ENCODE assay signal across 13 mouse cellular contexts in the genomic region with DNA sequence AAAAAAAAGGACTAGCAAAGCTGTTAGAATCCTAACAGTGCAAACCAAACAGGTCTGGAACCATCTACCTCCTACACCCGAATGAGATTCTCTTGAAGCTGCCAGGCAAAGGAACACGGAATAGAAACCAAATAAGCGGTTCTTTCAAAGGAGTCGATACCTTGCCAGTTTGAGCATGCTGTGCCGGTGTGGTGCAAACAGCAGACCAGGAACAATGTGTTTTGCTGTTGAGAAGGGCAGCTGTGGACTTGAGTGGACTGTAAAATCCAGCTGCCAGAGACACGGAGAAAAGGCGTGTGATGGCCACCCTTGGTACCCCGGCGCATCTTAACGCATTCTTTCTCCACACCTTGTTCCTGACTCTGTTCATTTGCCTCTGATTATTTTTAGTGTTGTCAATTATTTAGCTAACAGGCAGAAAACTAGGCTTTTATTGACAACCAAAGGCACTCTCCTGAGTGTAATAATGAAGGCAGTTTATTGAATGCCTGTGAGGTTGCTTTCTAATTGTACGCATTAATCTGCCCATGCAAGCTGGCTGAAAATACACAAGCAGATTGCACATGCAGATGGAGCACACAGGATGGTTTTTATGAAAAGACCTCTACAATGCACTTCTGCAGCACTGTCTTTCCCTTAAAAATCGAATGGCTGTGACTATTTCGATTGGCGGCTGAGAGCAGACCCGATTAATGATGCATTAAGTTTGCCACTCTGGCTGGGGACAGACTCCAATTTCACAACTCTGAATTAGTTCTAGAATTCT. TPM values are rescaled to one million over a fixed set of nuclear protein-coding genes. Genes with fewer than 3 reads are reported as not detected.
DNase-seq lines count a peak whose midpoint lies in the region; ATAC-seq and TF ChIP-seq lines count a peak whose summit lies in the region.
"Had no signal": no experiment of that assay in that cellular context is flagged by ENCODE, and none has a peak within 500 bp of the region (broad histone marks: within the 10 kb centered on the region; RNA-seq: fewer than 3 reads in every experiment).

No protein-coding gene starts in this region.

- DNase-seq in neural tube, embryonic 11.5 days (ENCODE audit: low spot score): peak; percentile 32
- no peak for DNase-seq in neural tube, embryonic 10.5 days (ENCODE audit: extremely low spot score, low spot score)
- DNase-seq in layer of hippocampus, postnatal 36 days: peak; percentile 68
- DNase-seq in Muller cell, postnatal 12 days (ENCODE audit: inconsistent ontology term): no peak
- no peak for DNase-seq in heart, postnatal 4 days
- no peak for DNase-seq in gastrocnemius, adult 2 months
- DNase-seq: gastrocnemius, postnatal 10 days; heart, postnatal 14 days; kidney, postnatal 14 days; thymus, postnatal 36 days had no signal

- intact Hi-C loops in gastrocnemius, adult 2 months (cut with DNase I): no loop called here

- H3K27ac ChIP-seq in neural tube, embryonic 11.5 days (ENCODE audit: low read depth, low read length): no peak overlapping the region
- H3K27ac ChIP-seq in hindbrain, embryonic 13.5 days: peak overlapping the region; percentile 75
- H3K27ac ChIP-seq in neural tube, embryonic 15.5 days (replicated peaks): peak overlapping the region; percentile 75
- H3K27ac ChIP-seq in gastrocnemius, adult 2 months: no peak overlapping the region
- H3K27ac ChIP-seq: embryonic facial prominence, embryonic 12.5 days had no signal

- peak; percentile 45; the same call in 1 of the 2 replicates for ATAC-seq in neural tube, embryonic 11.5 days (ENCODE audit: insufficient read depth, low FRiP score, low TSS enrichment)
- peak; percentile 54 for ATAC-seq in hindbrain, embryonic 13.5 days (ENCODE audit: low FRiP score)
- peak; percentile 79 for ATAC-seq in neural tube, embryonic 15.5 days (ENCODE audit: low FRiP score)

- WGBS in neural tube, embryonic 11.5 days: 61% methylated on average over 15 of the region's 15 CpGs
- WGBS in hindbrain, embryonic 13.5 days: 28% methylated on average over 15 of the region's 15 CpGs
- WGBS in neural tube, embryonic 15.5 days: 23% methylated on average over 15 of the region's 15 CpGs

- no peak overlapping the region for H3K9ac ChIP-seq in neural tube, embryonic 11.5 days (ENCODE audit: low read length)
- H3K9ac ChIP-seq in hindbrain, embryonic 13.5 days: no peak overlapping the region
- no peak overlapping the region for H3K9ac ChIP-seq in neural tube, embryonic 15.5 days (replicated peaks)
- H3K9ac ChIP-seq: embryonic facial prominence, embryonic 12.5 days had no signal

- no peaks in the 10 kb centered on the region for H3K9me3 ChIP-seq in neural tube, embryonic 11.5 days (ENCODE audit: control insufficient read depth, low read length)
- no peaks in the 10 kb centered on the region for H3K9me3 ChIP-seq in hindbrain, embryonic 13.5 days
- H3K9me3 ChIP-seq in neural tube, embryonic 15.5 days (replicated peaks): no peaks in the 10 kb centered on the region
- H3K9me3 ChIP-seq: embryonic facial prominence, embryonic 12.5 days had no signal

- no peaks in the 10 kb centered on the region for H3K36me3 ChIP-seq in neural tube, embryonic 11.5 days (ENCODE audit: control insufficient read depth, insufficient read depth, low read length)
- H3K36me3 ChIP-seq in hindbrain, embryonic 13.5 days: no peaks in the 10 kb centered on the region
- no peaks in the 10 kb centered on the region for H3K36me3 ChIP-seq in neural tube, embryonic 15.5 days
- H3K36me3 ChIP-seq: embryonic facial prominence, embryonic 12.5 days had no signal

- no peak overlapping the region for H3K4me3 ChIP-seq in neural tube, embryonic 11.5 days (ENCODE audit: low read depth, low read length)
- H3K4me3 ChIP-seq in hindbrain, embryonic 13.5 days: peak overlapping the region; percentile 18; the same call in 1 of the 2 replicates
- peak overlapping the region; percentile 15; the same call in 1 of the 2 replicates for H3K4me3 ChIP-seq in neural tube, embryonic 15.5 days (replicated peaks)
- H3K4me3 ChIP-seq in gastrocnemius, adult 2 months: no peak overlapping the region
- H3K4me3 ChIP-seq: embryonic facial prominence, embryonic 12.5 days had no signal

- peak overlapping the region; percentile 3; the same call in 1 of the 2 replicates for H3K4me2 ChIP-seq in neural tube, embryonic 11.5 days (ENCODE audit: low read depth)
- peak overlapping the region; percentile 45 for H3K4me2 ChIP-seq in hindbrain, embryonic 13.5 days
- H3K4me2 ChIP-seq in neural tube, embryonic 15.5 days: peak overlapping the region; percentile 49
- H3K4me2 ChIP-seq: embryonic facial prominence, embryonic 12.5 days had no signal

- no peaks in the 10 kb centered on the region for H3K27me3 ChIP-seq in neural tube, embryonic 11.5 days (ENCODE audit: control insufficient read depth, insufficient read depth, low read length)
- H3K27me3 ChIP-seq in hindbrain, embryonic 13.5 days: no peaks in the 10 kb centered on the region
- H3K27me3 ChIP-seq in neural tube, embryonic 15.5 days (replicated peaks): no peaks in the 10 kb centered on the region
- H3K27me3 ChIP-seq: embryonic facial prominence, embryonic 12.5 days had no signal

- TF ChIP-seq CTCF in gastrocnemius, adult 2 months (IDR thresholded peaks at IDR 0.05): no peak

- H3K4me1 ChIP-seq in neural tube, embryonic 11.5 days (ENCODE audit: control insufficient read depth, insufficient read depth, low read length): no peaks in the 10 kb centered on the region; the same call in 1 of the 2 replicates
- peaks cover 12% of the 10 kb centered on the region for H3K4me1 ChIP-seq in hindbrain, embryonic 13.5 days (replicated peaks)
- peaks cover 12% of the 10 kb centered on the region for H3K4me1 ChIP-seq in neural tube, embryonic 15.5 days
- H3K4me1 ChIP-seq: embryonic facial prominence, embryonic 12.5 days had no signal

RNA-seq across cellular contexts. Expression of a gene that starts 38.9 kb away (rescaled TPM):
- not detected in 2 replicates for polyA plus RNA-seq in neural tube, embryonic 11.5 days (2014; fragmentation: Nextera tagmentation; extraction: Ambion mirVana)
- 0.30 and 0.31 TPM in 2 replicates for polyA plus RNA-seq in hindbrain, embryonic 13.5 days (2015; fragmentation: Nextera tagmentation; extraction: Ambion mirVana)
- total RNA-seq in layer of hippocampus, postnatal 36 days (2021): under 1 TPM in 1 of 2 experiments, not detected in 1; 0.25 TPM
- 0.64 and 7.3 TPM in 2 replicates for polyA plus RNA-seq in neural tube, embryonic 15.5 days (2015; fragmentation: Nextera tagmentation; extraction: Ambion mirVana)
- total RNA-seq in heart, postnatal 4 days (2021): under 1 TPM; 0.54 to 0.67 TPM
- total RNA-seq in gastrocnemius, adult 2 months (2021): under 1 TPM in 1 of 2 experiments, not detected in 1; 0.22 TPM

Comparison
In these comparisons a context has a peak if more than half of its experiments do, and no peak if none do; other contexts are left out.
1. DNase-seq: peak in neural tube, embryonic 11.5 days (single experiment) and layer of hippocampus, postnatal 36 days (2 of 2); none in neural tube, embryonic 10.5 days (single experiment), Muller cell, postnatal 12 days (single experiment), heart, postnatal 4 days (single experiment) and gastrocnemius, adult 2 months (single experiment).
2. H3K27ac ChIP-seq: peak in hindbrain, embryonic 13.5 days (single experiment) and neural tube, embryonic 15.5 days (single experiment); none in neural tube, embryonic 11.5 days (single experiment) and gastrocnemius, adult 2 months (single experiment).
3. H3K4me3 ChIP-seq: peak in hindbrain, embryonic 13.5 days (single experiment) and neural tube, embryonic 15.5 days (single experiment); none in neural tube, embryonic 11.5 days (single experiment) and gastrocnemius, adult 2 months (single experiment).
4. Peak in every context shown above with its lines, with median percentiles within 50 percentile points of each other: ATAC-seq and H3K4me2 ChIP-seq.